17 mouse cellular contexts compared by ENCODE assay signal in genomic region chr8:34488746-34489400, GRCm38 (mm10).
"Had no signal": no experiment of that assay in that cellular context is flagged by ENCODE, and none has a peak within 500 bp of the region (broad histone marks: within the 10 kb centered on the region; RNA-seq: fewer than 3 reads in every experiment).

No protein-coding gene starts in this region.

- H3K4me2 ChIP-seq: lung, embryonic 15.5 days; midbrain, embryonic 12.5 days; neural tube, embryonic 12.5 days; stomach, embryonic 15.5 days had no signal

- H3K4me1 ChIP-seq: neural tube, embryonic 12.5 days; stomach, embryonic 15.5 days had no signal

- H3K9me3 ChIP-seq: lung, embryonic 15.5 days; megakaryocyte, embryonic 14.5 days; midbrain, embryonic 12.5 days; neural tube, embryonic 12.5 days; stomach, embryonic 15.5 days had no signal

- H3K36me3 ChIP-seq: lung, embryonic 15.5 days; midbrain, embryonic 12.5 days; neural tube, embryonic 12.5 days; stomach, embryonic 15.5 days had no signal

- H3K27ac ChIP-seq: lung, embryonic 15.5 days; macrophage; midbrain, embryonic 12.5 days; neural tube, embryonic 12.5 days; stomach, embryonic 15.5 days; stomach, postnatal 0 days had no signal

- H3K9ac ChIP-seq: liver, postnatal 0 days; lung, embryonic 15.5 days; midbrain, embryonic 12.5 days; neural tube, embryonic 12.5 days; stomach, embryonic 15.5 days had no signal

- H3K27me3 ChIP-seq: lung, embryonic 15.5 days; neural tube, embryonic 12.5 days; stomach, embryonic 15.5 days had no signal

- ATAC-seq: liver, postnatal 0 days; lung, postnatal 0 days had no signal

- DNase-seq: liver, postnatal 0 days; lung, adult 2 months; lung, postnatal 14 days; lung, postnatal 36 days; midbrain, embryonic 14.5 days; right cerebral cortex, postnatal 14 days; thymus, adult 2 months; thymus, postnatal 25 days; thymus, postnatal 4 days had no signal

- H3K4me3 ChIP-seq: lung, embryonic 15.5 days; megakaryocyte, embryonic 14.5 days; midbrain, embryonic 12.5 days; neural tube, embryonic 12.5 days; stomach, embryonic 15.5 days had no signal
